Mouse (Mus musculus) liver, adult 10 weeks (tissue): ENCODE results near the gene Caprin2. TPM values are rescaled to one million over a fixed set of nuclear protein-coding genes. Genes with fewer than 3 reads are reported as not detected.

ENCODE experiments used
- polyA plus RNA-seq: library from polyadenylated mRNA; stranded (reverse); fragments of 350-450 nt; fragmentation: Illumina TruSeq; extraction: RNeasy Lipid Tissue Mini Kit (QIAGEN cat#74804); gene quantifications from one replicate; pipeline ENCODE4 v1.2.3, GENCODE M21; 2014; ENCODE audit warnings: low read depth, low replicate concordance

Caprin2 gene
- polyA plus RNA-seq = 4.6 TPM

GRCm38 (mm10) chr6:148895773-148896506 is at the start of gene Caprin2:
TSS of gene Caprin2 (minus strand) at chr6:148896237.

GRCm38 (mm10) chr6:148830748-148831727 is 65.0 kb downstream of the Caprin2 start, which contains the start of gene Ipo8:
TSS of gene Ipo8 (minus strand) at chr6:148831467.

Other genes with a start within 250 kb of the Caprin2 start
- 35.0 TPM for gene Ipo8, start 64.8 kb downstream of the Caprin2 start, polyA plus RNA-seq
- gene Sinhcaf, start 50.2 kb upstream of the Caprin2 start, polyA plus RNA-seq = 3.6 TPM
- gene Dennd5b, start 205.4 kb upstream of the Caprin2 start, polyA plus RNA-seq = 50.1 TPM
- gene Gm10203, start 233.9 kb upstream of the Caprin2 start, polyA plus RNA-seq = not detected
- gene Etfbkmt, start 243.6 kb upstream of the Caprin2 start, polyA plus RNA-seq = 38.5 TPM